Mouse (Mus musculus): Measurements from ENCODE around the gene Srp14.

GRCm38 (mm10) chr2:118523163-118523730, 43.7 kb upstream of the Srp14 start:
- TF ChIP-seq CTCF (IDR thresholded peaks at IDR 0.05; ENCODE audit: control insufficient read depth, insufficient read depth, low read length): no peak
- no peak for TF ChIP-seq POLR2A (IDR thresholded peaks at IDR 0.05; ENCODE audit: borderline replicate concordance, control insufficient read depth, low read depth, low read length)
